Mouse (Mus musculus): ENCODE results near the gene Camk1d. TPM values are rescaled to one million over a fixed set of nuclear protein-coding genes. Genes with fewer than 3 reads are reported as not detected.

Camk1d gene
- total RNA-seq, 2 experiments from 2014 or later = 118 to 141 TPM

DNA sequence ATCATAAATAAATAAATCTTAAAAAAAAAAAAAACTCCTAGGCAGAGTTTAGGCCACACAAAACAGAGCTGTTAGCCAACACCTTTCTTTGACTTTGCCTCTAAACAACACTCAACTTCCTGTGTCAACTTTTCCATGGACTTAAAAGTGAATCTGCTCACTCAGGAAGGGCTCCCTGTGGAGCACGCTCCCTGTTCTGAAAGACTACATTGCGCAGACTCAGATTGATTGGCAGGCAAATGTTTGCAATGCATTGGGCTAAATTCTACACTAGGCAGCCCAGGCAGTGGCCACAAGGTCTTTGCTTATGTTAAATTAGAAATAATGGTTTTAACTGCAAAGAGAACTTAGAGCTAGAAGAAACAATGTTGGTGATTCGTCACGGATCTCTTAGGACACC, 45.4 kb downstream of the Camk1d start:
- DNase-seq (ENCODE audit: low spot score in 2 of 2) = no peak

DNA sequence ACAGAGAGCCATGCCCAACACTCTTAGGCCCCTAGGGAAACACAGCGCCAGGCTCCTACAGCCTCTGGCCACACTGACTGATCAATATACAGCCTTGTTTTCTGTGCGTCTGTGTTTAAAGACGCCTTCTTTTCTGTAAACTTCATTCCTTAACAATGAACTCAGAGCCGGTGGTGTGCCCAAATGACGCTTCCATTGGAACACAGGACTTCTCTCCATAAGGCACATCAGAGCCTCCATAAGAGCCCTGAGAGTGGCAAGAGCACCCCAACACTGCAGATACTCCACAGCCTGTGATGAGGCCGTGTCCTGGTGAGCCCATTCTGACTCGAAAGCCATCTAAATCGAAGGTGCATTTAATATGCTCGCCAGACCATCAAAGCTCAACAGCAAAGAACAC, 50.8 kb downstream of the Camk1d start:
- DNase-seq (ENCODE audit: low spot score in 2 of 2) = no peak

DNA sequence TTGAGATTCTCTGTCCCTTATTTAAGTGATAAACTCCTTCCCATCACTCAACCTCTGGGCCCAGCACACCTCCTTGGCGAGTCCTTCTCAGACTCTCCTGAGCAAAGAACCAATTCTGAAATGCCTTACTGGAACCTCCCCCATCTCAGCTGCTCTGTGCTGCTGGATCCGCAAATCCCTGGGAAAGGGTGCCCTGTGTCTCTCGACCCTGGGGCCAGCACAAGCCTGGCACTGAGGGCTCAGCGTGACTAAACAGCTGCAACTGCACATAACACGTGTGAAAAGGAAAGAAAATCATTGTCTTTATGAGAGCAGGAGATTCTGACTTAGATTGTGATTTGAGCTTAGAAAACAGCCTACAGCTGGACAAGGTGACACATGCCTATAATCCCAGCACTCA, 52.4 kb downstream of the Camk1d start:
- no peak for DNase-seq (ENCODE audit: low spot score in 2 of 2)

DNA sequence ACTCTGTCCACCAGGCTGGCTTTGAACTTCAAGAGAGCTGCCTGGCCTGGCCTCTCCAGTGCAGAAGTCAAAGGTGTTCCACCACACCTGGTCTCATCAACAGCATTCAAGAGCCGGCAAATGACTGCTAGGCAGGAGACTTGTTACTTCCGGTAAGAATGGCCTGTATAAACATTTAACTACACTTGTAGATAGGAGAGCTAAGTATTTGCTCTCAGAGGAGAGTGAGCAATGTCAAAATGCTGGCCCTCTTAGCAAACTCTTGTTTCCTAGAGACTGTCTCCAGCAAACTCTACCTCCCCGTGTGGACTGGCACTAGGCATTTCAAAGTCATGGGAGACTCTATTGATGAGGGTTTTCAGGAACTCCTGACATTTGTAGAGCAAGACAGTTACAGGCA, 56.3 kb downstream of the Camk1d start:
- no peak for DNase-seq (ENCODE audit: low spot score in 2 of 2)

DNA sequence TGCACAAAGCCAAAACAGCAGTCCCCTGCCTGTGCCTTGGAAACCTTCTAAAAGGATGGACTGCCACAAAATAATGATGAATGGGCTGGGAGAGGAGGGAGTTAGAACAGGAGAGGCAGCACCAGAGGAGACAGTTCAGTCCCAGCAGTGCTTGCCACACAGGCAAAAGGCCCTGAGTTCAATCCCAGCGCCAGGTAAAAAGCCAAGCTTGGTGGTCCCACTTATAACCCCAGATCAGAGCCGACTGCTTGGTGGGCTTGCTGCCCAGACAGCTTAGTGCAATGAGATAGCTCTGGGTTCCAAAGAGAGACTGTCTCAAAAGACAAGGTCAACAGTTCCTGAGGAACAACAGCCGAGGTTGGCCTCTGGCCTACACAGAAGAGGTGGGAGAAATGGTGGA, 58.0 kb downstream of the Camk1d start:
- no peak for DNase-seq (ENCODE audit: low spot score in 2 of 2)

DNA sequence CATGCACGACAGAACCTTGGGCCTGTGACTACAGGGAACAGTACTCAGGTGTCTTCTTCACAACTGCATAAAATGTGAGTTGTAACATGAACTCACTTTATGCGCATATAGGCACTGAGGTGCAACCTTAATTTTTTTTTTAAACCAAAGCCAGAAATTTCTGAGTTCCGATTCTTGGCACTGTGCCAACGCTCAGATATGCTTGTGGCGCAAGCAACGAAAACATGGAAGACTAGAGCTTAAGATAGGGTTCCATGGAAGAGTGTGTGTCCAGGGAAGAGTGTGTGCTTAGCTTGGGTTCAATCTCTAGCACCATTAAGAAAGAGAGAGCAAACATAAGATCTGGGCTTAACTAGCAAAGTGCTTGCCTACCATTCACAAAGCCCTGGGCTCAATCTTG, 62.2 kb downstream of the Camk1d start:
- no peak for DNase-seq (ENCODE audit: low spot score in 2 of 2)

DNA sequence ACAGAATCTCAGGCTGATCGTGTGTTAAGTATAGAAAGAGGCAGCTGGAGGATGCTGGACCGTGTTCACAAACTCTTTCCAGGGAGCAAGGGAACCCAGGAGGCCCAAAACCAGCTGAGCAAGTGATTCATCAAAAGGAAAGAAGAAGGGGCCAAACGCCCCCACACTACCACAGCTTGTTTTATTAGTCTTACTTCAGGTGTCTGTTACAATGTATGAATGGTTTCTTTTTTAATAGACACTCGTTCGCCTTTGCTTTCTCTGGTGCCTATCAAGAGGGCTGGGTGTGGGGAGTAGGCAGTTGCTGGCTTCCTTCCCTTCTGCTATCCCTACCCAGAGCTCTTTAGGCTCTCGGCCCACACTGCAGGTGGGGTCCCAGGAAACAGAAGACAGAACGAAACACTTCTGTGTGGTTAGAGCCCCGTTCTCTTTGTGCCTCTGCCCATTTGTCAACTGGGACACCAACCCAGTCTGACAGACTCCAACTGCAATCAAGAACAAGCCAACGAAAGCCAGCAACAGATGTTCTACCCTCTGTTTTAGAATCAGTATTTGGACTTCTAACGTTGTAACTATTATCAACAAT, 62.9 kb downstream of the Camk1d start:
- DNase-seq (ENCODE audit: low spot score in 2 of 2) = no peak

DNA sequence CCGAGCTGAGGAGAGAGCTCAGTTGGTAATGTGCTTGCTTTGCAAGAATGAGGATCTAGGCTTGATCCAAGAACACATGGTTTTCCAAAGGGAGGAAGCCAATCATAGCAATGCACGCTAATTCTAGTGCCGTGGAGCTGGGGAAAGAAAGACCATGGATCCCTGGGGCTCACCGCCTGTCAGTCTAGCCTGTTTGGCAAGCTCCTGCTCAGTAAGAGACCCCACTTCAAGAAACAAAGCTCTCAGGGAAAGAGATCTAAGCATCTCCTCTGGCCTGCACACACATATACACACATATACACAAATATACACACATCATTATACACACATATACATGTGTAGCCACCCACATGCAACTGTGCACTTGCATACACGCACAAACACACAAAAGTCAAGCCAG, 65.1 kb downstream of the Camk1d start:
- no peak for DNase-seq (ENCODE audit: low spot score in 2 of 2)

DNA sequence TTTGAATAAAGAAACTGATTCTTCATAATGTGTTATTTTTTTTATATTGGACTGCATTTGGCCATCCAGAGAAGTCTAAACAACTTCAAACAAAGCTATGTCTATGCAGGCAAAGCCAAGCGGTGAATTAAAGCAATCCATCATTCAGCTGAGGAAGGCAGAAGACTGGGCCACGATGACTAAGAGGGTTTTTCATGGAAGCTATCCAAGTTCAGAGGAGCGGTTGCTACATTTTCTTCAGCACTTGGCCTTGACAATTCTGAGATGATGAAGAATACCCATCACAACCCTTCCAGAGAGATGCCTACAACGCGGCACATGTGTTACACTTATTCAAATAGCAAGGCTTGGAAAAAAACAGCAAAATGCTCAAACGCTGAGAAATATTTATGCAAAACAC, 65.6 kb downstream of the Camk1d start:
- no peak for DNase-seq (ENCODE audit: low spot score in 2 of 2)

DNA sequence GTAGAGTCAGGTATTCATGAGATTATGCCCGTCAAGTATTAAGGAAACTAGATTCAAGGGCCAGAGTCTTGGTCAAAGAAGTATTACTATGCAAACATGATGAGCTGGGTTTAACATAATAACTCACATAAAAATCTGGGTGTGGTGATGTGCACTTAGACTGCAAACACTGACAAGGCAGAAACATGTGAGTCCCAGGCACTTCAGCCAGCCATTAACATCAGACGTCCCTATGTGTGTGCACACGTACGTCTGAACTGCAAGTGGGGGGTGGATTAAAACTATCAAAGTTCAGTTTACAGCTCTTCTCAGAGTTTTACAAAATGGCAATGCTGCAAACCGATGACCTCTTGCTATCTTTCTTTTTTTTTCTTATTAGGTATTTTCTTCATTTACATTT, 68.0 kb downstream of the Camk1d start:
- DNase-seq (ENCODE audit: low spot score in 2 of 2) = no peak

DNA sequence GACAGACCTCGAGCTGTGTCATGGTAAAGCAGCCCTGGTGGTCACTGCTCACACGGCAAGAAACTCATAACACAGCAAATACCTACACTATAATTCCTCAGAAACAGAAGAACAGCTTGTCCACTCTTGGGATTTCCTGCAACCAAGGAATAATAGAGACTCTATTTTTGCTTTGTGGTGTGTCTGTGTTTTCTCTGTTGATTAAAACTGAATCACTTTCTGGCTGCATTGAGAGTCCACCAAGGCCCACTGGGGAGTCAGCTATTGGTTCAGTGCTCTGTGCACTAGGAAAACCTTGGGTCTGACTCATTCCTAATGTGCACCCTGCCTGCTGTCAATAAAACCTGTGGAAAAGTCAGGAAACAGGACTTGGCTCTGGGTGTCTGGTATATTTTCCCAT, 68.7 kb downstream of the Camk1d start:
- no peak for DNase-seq (ENCODE audit: low spot score in 2 of 2)

DNA sequence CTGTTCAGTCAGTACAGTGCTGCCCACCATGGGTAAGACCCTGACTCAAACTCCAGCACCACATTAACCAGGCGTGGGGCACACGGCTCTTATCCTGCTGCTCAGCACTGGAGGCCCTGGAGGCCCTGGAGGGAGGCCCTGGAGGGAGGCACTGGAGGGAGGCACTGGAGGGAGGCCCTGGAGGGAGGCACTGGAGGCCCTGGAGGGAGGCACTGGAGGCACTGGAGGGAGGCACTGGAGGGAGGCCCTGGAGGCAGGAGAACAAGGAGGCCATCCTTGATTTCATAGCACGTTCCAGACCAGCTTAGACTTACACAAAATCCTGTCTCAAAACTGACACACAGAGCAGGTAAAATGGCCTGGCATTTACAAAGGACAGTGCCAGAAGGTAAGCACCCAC, 70.4 kb downstream of the Camk1d start:
- DNase-seq (ENCODE audit: low spot score in 2 of 2) = no peak

DNA sequence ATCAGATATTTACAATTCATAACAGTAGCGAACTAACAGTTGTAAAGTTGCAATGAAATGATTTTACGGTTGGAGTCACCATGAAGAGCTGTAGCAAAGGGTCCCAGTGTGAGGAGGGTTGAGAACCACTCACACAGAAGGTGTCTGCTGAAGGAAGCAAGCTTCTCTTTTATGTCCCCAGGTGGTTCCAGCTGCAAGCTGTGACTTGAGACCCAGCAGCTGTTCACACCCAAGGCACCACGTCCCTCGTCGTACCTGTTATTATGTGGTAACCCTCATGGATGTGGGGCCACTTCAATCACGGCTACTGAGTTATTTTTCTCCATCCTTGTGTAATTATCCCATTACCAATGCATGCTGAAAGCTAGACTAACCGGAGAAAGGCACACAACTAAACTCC, 71.1 kb downstream of the Camk1d start:
- no peak for DNase-seq (ENCODE audit: low spot score in 2 of 2)

DNA sequence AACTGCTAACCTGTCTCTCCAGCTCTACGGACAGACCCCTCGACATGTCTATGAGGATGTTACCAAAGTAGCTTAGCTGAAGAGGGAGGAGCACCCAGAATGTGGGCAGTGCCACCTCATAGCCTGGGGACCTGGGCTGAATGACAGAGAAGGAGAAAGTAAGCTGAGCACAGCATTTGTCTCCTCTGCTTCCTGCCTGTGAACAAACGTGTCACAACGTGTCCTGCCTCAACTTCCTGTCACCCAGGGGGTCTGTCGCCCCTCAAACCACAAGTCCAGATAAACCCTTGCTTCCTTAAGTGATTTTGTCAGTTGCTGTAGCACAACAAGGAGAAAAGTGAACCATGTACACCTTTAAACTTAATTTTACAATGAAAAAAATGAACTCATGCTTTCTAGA, 71.7 kb downstream of the Camk1d start:
- DNase-seq (ENCODE audit: low spot score in 2 of 2) = no peak

DNA sequence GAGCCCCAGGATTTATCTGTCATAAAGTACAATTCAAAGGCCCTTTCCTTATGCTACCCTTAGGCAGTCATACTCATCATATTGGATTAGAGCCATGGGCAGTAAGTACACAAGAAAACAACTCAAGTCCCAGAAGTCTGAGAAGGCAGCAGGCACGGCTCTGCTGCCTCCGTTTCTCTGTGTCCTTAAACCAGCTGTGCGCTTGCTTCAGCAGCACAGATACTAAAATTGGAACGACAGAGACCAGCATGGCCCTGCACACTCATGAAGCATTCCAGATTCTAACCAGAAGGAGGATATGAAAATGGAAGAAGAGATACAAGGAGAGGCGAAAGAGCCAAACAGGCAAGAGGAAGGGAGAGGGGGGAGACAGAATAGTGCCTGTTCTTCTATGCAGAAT, 72.6 kb downstream of the Camk1d start:
- peak in 1 of 2 experiments; percentile 25 for DNase-seq (ENCODE audit: low spot score in 2 of 2)

DNA sequence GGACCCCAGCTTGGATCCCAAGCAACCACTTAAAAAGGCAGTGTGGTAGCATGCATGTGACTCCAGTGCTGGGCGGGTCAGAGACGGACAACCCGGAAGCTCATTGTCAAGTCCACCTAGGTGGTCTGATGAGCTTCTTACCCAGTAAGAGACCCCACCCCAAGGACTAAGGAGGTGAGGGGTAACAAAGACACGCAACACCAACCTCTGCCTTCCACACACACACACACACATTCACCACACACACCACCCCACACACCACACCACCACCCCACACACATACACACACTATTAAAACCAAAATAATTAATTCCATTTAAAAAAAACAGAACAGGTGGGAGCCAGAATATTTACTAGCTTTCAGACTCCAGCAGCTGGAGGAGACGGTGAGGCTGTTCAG, 73.7 kb downstream of the Camk1d start:
- DNase-seq (ENCODE audit: low spot score in 2 of 2) = no peak

DNA sequence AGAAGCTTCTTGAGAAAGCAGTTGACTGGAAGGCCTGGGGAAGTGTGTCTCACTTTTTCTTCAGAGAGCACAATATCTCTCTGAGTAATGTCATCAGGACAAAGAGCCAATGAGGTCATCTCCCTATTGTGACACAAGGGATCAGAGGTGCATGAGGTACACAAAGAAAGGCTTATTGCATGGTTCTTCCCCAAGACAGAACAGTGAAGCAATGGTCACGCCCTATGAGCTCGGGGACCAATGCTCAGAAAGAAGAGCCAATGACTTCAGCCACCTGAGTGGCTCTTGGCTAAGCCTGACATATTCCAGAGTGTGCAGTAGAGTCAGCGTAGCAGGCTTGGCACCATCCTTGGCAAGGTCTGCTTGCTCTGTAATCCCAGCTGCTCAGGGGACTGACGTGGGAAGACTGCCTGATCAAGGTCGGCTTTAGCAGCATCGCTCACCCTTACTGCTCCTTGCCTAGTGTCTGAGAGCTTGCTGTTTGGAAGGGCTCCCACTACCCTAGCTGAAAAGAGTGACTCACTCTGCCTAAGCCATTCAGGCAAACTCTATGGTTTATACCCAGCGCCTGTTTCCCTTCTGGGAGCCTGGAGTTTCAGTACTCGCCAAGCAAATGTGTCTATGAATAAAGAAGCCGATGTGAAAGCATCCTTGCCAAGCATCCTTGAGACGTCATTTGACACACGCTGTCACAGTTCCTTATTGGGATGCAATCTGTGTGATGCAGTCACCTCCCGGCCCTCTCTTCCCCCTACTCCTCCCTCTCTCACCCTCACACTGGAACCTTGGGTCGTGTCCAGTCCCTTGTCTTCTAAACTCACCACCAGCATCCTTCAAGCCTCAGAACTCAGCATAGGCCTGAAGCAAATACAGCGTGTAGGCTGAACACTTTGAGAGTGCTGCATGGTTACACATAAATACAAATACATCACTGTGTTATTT, 77.2 kb downstream of the Camk1d start:
- peak; percentile 62 to 69 for DNase-seq (ENCODE audit: low spot score in 2 of 2)

DNA sequence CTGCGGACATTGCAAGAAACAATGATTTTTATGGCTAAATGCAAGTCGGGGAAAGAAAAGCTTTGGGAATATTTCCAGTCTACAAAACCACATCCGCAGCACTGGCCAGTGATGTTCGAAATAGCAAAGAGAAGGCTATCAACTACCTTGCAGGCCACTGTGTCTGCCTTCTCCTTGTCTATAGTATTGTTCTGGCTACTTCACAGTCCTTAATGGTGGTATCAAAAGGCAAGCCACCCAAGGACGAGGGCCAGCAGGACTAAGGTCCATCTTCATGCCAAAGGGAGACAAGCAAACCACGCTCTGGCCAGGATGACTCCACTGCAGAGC, 82.0 kb downstream of the Camk1d start:
- no peak for DNase-seq (ENCODE audit: low spot score in 2 of 2)

DNA sequence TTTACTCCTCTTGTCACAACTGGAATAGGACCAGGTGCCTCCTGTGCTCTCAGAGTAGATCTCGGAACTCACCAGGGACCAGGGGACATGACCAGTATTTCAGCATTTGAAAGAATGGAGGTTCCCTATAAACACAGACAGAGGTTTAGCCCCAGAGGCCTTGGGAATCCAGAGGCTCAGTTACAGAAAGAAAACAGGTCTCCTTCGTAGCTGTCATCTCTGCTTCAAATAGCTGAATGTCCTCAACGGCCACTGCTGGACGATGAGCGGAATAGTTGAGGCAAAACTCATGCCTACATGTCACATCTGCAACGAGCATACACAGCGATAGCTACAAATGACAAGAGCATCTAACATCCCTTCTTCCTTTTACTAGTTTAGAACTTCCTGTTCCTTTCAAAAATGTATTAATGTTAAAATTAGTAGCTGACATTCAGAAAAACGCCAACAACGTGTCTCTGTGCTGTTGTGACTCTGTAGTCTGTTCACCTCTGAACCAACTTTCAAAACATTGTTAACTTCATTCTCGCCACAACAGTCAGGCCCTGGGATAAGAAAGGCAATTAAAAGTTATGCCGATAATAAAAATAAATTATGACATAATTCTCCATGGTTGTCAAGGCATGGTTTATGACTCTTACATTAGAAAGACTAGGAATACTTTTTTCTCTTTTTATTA, 82.5 kb downstream of the Camk1d start:
- no peak for DNase-seq (ENCODE audit: low spot score in 2 of 2)

DNA sequence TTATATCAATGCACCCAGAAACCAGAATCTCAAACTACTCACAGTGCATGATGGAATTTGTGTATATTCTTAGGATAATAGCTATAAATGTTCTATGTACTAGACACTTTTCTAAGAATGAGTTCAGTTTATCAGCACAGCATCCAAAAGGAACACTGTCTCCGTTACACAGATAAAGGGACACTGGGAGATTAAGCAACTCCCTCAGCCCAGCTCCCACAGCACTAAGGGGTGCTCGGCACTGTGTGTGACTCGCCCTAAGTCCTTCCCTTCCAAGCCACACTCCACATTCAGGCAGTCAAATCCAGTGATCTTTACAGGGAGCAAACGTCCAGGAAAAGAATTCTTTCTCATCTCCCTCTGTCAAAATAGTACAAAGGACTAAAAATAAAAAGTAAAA, 83.6 kb downstream of the Camk1d start:
- no peak for DNase-seq (ENCODE audit: low spot score in 2 of 2)

DNA sequence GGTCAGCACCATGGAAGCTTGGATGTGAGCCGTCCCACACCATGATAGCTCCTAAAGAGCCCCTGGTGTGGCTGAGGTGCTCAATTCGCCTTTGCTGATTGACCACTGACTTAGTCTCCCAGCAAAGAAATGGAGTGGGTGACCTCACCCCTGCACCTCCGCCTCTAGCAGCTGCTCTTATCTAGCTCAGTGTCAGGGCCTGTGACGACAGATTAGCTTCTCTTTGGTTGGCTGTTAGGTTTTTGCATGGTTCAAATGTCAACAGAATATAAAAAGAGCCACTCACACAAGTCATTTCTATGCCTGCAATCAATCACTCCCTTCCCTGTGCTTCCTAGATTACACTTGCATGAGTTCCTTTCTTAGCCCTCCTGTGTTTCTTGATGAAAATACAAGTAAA, 89.9 kb downstream of the Camk1d start:
- no peak for DNase-seq (ENCODE audit: low spot score in 2 of 2)

DNA sequence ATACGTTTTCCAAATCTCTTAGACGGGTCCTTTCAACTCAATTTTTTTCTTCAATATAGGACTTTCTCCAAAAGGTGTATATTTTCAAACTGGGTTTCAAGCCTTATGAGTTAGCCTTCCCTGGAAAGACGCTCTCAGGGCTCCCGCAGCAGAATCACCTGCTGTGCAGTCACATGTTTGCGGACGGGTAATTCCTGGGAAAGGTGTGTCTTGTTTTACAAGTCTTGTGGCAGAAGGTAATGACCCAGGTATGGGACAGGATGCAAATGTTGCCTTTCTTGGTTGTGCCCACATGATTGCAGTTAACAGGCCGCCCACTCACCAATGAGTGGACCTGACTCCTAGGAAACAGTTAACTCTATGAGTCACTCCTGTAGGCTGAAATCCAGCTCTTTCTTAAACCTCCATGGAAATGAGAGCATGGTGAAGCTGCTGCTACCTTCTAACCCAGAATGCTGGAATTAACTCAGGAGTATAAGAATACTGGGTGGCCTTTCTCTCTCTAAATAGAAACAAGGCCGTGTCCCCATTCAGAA, 95.9 kb downstream of the Camk1d start:
- peak; percentile 50 to 52 for DNase-seq (ENCODE audit: low spot score in 2 of 2)
